Mouse (Mus musculus) adrenal gland, postnatal 0 days (tissue): ENCODE measurements around the gene Nsmf. TPM values are rescaled to one million over a fixed set of nuclear protein-coding genes. Genes with fewer than 3 reads are reported as not detected.

Source experiments
- microRNA-seq: library from miRNA; unstranded; fragments of <30 nt; microRNA quantifications from one replicate; pipeline ENCODE4, GENCODE M21; 2016; ENCODE audit warnings: borderline replicate concordance; ENCODE audit not compliant: insufficient number of aligned reads
- polyA plus RNA-seq: library from polyadenylated mRNA; unstranded; fragments of >200 nt; fragmentation: Nextera tagmentation; extraction: Ambion mirVana; gene quantifications from 2 replicates; pipeline ENCODE4 v1.2.1, GENCODE M21; 2015

Nsmf gene
- polyA plus RNA-seq, result 54.6 and 57.0 TPM in 2 replicates

DNA sequence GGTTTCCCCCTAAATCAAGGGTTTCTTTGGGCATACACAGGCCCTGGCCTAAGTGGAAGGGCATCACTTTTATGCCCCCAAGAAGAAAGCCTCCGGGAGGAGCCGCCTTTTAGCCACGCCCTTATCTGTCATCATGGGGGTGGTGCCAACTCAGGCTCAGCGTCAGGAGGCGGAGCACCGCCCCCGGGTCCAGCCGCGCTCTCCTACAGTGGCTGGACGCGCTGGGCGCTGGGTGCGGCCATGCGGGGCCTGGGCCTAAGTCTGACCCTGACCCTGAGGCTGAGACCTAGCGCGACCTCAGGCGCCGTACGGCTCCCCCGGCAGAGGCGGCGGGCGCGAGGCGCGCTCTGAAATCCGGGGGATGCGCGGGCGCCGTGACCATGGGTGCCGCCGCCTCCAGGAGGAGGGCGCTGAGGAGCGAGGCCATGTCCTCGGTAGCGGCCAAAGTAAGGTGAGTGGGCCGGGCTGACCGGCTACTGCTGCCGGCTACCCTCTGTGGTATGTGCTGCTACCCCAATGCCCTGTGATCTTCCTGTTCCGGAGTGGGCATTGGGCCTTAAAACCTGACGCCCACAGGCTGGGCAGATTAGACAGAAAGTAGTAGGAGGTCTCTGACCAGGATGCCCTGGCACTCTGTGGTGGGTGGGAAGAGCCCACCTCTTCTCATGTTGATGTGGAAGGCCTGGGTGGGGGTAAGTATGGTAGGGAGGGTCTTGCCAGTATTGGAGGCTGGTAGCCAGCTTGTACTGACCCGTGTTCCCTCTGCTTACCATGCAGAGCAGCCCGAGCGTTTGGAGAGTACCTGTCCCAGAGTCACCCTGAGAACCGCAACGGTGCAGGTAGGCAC is at the start of gene Nsmf:
TSS of gene Nsmf (plus strand) at position 135 of the 847 bp plus-strand sequence.

DNA sequence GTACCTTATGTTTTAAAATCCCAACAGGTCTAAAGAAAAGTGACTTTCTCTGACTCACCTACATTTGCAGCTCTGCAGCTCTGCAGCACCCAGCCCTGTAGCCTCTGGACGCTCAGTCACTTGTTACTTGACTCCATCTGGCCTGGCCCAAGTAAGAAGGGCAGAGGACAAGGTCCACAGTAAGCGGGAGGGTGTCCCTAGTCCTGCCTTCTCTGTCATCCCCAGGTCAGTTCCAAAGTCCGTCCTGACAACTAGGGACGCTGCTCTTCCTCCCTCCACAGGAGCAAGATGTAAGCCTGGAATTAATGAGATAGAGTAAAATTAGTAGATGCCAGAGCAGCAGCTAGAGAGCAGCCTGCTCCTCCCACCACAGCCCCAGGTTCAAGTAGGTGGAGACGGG is 25.9 kb downstream of the Nsmf start, which contains the start of gene Entpd8:
TSS of gene Entpd8 (plus strand) at position 229 of the 400 bp plus-strand sequence.

DNA sequence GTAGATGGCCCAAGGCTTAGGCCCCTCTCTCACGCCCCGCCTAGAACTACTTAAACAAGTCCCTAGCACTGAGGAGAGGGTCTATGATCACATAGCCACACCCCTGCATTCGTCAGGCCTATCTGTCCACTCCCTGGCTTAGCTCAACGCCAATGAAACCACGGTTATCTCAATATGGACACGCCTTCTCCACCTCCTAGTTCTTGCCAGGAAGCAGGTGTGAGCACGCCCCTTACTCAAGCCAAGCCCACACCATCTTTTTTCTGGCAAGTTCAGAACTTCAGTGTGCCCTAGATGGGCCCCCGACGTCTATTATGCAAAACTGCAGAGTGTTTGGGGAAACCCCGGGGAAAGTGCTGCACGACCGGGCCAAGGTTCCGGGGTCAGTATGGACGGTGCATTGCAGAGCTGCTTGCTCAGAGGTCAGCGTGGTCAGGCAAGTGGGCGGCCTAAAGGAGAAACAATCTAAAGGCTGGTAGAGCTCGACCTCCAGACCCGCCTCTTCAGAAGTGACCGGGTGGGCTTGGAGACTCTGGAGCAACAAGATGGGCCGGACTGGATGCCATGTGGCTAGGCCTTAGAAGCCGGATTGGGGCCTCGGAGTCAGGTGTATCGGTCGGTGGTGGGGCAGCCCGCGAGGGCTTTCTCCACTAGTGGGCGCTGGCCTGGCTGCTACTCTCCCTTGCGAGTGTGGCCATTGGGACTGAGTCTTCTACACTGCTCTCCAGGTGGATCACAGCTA is 41.1 kb downstream of the Nsmf start, which contains the start of gene Noxa1:
TSS of gene Noxa1 (minus strand) at position 41 of the 742 bp plus-strand sequence.

Small RNAs within 50 kb of the gene (microRNA-seq; reads per million reads assigned to microRNA genes)
- gene Gm24328 (not detected), gene Mir7664 (not detected)

Other genes starting within 250 kb of the Nsmf start
- 25.3 and 32.7 TPM in 2 replicates for gene Ehmt1, start 134.7 kb upstream of the Nsmf start, polyA plus RNA-seq
- 26.7 and 33.1 TPM in 2 replicates for gene Arrdc1, start 119.1 kb upstream of the Nsmf start, polyA plus RNA-seq
- gene Zmynd19, start 104.6 kb upstream of the Nsmf start, polyA plus RNA-seq, result 8.9 and 9.8 TPM in 2 replicates
- 15.2 and 25.2 TPM in 2 replicates for gene Dph7, start 92.0 kb upstream of the Nsmf start, polyA plus RNA-seq
- 270 and 363 TPM in 2 replicates for gene Mrpl41, start 79.3 kb upstream of the Nsmf start, polyA plus RNA-seq
- gene Pnpla7, start 78.3 kb upstream of the Nsmf start, polyA plus RNA-seq, result 10.8 and 21.4 TPM in 2 replicates
- gene Entpd8, start 25.9 kb downstream of the Nsmf start, polyA plus RNA-seq, result 0.36 and 0.76 TPM in 2 replicates
- 0.17 TPM in 2 replicates for gene Noxa1, start 40.8 kb downstream of the Nsmf start, polyA plus RNA-seq
- gene Nrarp, start 126.4 kb downstream of the Nsmf start, polyA plus RNA-seq, result 5.6 and 6.7 TPM in 2 replicates
- 14.6 and 20.3 TPM in 2 replicates for gene Tor4a, start 142.5 kb downstream of the Nsmf start, polyA plus RNA-seq
- gene Nelfb, start 157.1 kb downstream of the Nsmf start, polyA plus RNA-seq, result 47.4 and 61.9 TPM in 2 replicates
- gene Stpg3, start 160.3 kb downstream of the Nsmf start, polyA plus RNA-seq, result not detected in 2 replicates
- 0.12 and 0.58 TPM in 2 replicates for gene Fam166a, start 164.4 kb downstream of the Nsmf start, polyA plus RNA-seq
- 217 and 219 TPM in 2 replicates for gene Tubb4b, start 170.3 kb downstream of the Nsmf start, polyA plus RNA-seq
- 0.47 TPM in 1 of 2 replicates, not detected in the other for gene Slc34a3, start 180.0 kb downstream of the Nsmf start, polyA plus RNA-seq
- not detected in 2 replicates for gene Rnf224, start 182.4 kb downstream of the Nsmf start, polyA plus RNA-seq
- gene Rnf208, start 187.9 kb downstream of the Nsmf start, polyA plus RNA-seq, result 12.9 and 25.4 TPM in 2 replicates
- 1.8 TPM in 1 of 2 replicates, not detected in the other for gene Cysrt1, start 188.1 kb downstream of the Nsmf start, polyA plus RNA-seq
- gene AL732309.1, start 192.5 kb downstream of the Nsmf start, polyA plus RNA-seq, result 2.5 and 2.8 TPM in 2 replicates
- gene Tmem203, start 201.1 kb downstream of the Nsmf start, polyA plus RNA-seq, result 61.5 and 81.2 TPM in 2 replicates
- 5.6 and 7.3 TPM in 2 replicates for gene Tprn, start 208.3 kb downstream of the Nsmf start, polyA plus RNA-seq
- 157 and 205 TPM in 2 replicates for gene Ssna1, start 218.1 kb downstream of the Nsmf start, polyA plus RNA-seq
- 61.4 and 81.5 TPM in 2 replicates for gene Anapc2, start 218.1 kb downstream of the Nsmf start, polyA plus RNA-seq
- not detected in 2 replicates for gene Tmem210, start 233.8 kb downstream of the Nsmf start, polyA plus RNA-seq
- gene Lrrc26, start 235.6 kb downstream of the Nsmf start, polyA plus RNA-seq, result 0.11 TPM in 1 of 2 replicates, not detected in the other